Mouse (Mus musculus): ENCODE results near the gene Ifih1.

Gene Ifih1

GRCm38 (mm10) chr2:62630446-62630845 is 15.6 kb downstream of the Ifih1 start:
- peak; percentile 26 to 47 for DNase-seq

GRCm38 (mm10) chr2:62628356-62628755 is 17.7 kb downstream of the Ifih1 start:
- DNase-seq = no peak

GRCm38 (mm10) chr2:62627728-62628127 is 18.3 kb downstream of the Ifih1 start:
- DNase-seq = peak; percentile 6 to 27

- no peak for DNase-seq
Measured at GRCm38 (mm10) chr2:62623024-62623441, 23.0 kb downstream of the Ifih1 start.

- DNase-seq = no peak
Measured at GRCm38 (mm10) chr2:62619679-62620078, 26.4 kb downstream of the Ifih1 start.

GRCm38 (mm10) chr2:62618934-62619341 is 27.1 kb downstream of the Ifih1 start:
- DNase-seq = no peak

GRCm38 (mm10) chr2:62613133-62613532 is 32.9 kb downstream of the Ifih1 start:
- no peak for DNase-seq

GRCm38 (mm10) chr2:62606205-62606604 is 39.9 kb downstream of the Ifih1 start:
- no peak for DNase-seq

GRCm38 (mm10) chr2:62603530-62603929 is 42.5 kb downstream of the Ifih1 start:
- no peak for DNase-seq

- DNase-seq = no peak
Measured at GRCm38 (mm10) chr2:62596586-62596985, 49.5 kb downstream of the Ifih1 start.

GRCm38 (mm10) chr2:62594491-62594890 is 51.6 kb downstream of the Ifih1 start:
- DNase-seq = no peak

GRCm38 (mm10) chr2:62591555-62591954 is 54.5 kb downstream of the Ifih1 start:
- no peak for DNase-seq

GRCm38 (mm10) chr2:62589333-62589732 is 56.7 kb downstream of the Ifih1 start:
- DNase-seq = no peak

GRCm38 (mm10) chr2:62585769-62586168 is 60.3 kb downstream of the Ifih1 start:
- DNase-seq = no peak

GRCm38 (mm10) chr2:62574962-62575361 is 71.1 kb downstream of the Ifih1 start:
- no peak for DNase-seq

- no peak for DNase-seq
Measured at GRCm38 (mm10) chr2:62574250-62574649, 71.8 kb downstream of the Ifih1 start.

GRCm38 (mm10) chr2:62573753-62574159 is 72.3 kb downstream of the Ifih1 start, which contains the start of gene Fap:
Fap (minus strand) TSS chr2:62574075.
- peak in 1 of 2 experiments; percentile 2 for DNase-seq

GRCm38 (mm10) chr2:62573099-62573752 is 72.8 kb downstream of the Ifih1 start:
- DNase-seq = no peak

GRCm38 (mm10) chr2:62564687-62565086 is 81.4 kb downstream of the Ifih1 start:
- DNase-seq = no peak

- no peak for DNase-seq
Measured at GRCm38 (mm10) chr2:62562661-62563485, 83.2 kb downstream of the Ifih1 start.

GRCm38 (mm10) chr2:62557417-62557816 is 88.6 kb downstream of the Ifih1 start:
- no peak for DNase-seq

- no peak for DNase-seq
Measured at GRCm38 (mm10) chr2:62556349-62556748, 89.7 kb downstream of the Ifih1 start.

- DNase-seq = no peak
Measured at GRCm38 (mm10) chr2:62549659-62550058, 96.4 kb downstream of the Ifih1 start.

GRCm38 (mm10) chr2:62549131-62549530 is 96.9 kb downstream of the Ifih1 start:
- no peak for DNase-seq

Measured in kidney, postnatal 36 days (tissue).